27 mouse cellular contexts compared by ENCODE assay signal in genomic region chr13:25609641-25610040, GRCm38 (mm10).
DNase-seq lines count a peak whose midpoint lies in the region; ATAC-seq and TF ChIP-seq lines count a peak whose summit lies in the region.
"Had no signal": no experiment of that assay in that cellular context is flagged by ENCODE, and none has a peak within 500 bp of the region (broad histone marks: within the 10 kb centered on the region; RNA-seq: fewer than 3 reads in every experiment).

No protein-coding gene starts in this region.

- DNase-seq in 3T3-L1 (ENCODE audit: low read depth, low spot score), result peak; percentile 12
- peak; percentile 66 for DNase-seq in embryonic facial prominence, embryonic 14.5 days (ENCODE audit: low spot score)
- peak; percentile 49 for DNase-seq in limb, embryonic 14.5 days (ENCODE audit: low spot score)
- DNase-seq in ovary, postnatal 10 days (ENCODE audit: low spot score), result no peak
- DNase-seq in frontal cortex, postnatal 25 days (ENCODE audit: low spot score in 2 of 2), result no peak
- DNase-seq: adrenal gland, adult 8-10 months; cerebellum, adult 2 months; cerebellum, postnatal 25 days; gastrocnemius, postnatal 25 days; heart, adult 11 months; layer of hippocampus, postnatal 36 days; liver, postnatal 0 days; midbrain, embryonic 14.5 days; right cerebral cortex, adult 18-20 months; spleen, adult 18-20 months; thymus, adult 2 months; thymus, postnatal 36 days had no signal

- no peak overlapping the region for H3K4me3 ChIP-seq in heart, embryonic 15.5 days
- H3K4me3 ChIP-seq in heart, embryonic 11.5 days (ENCODE audit: low read depth, low read length), result no peak overlapping the region
- H3K4me3 ChIP-seq in embryonic facial prominence, embryonic 14.5 days (ENCODE audit: low read depth, low read length), result no peak overlapping the region
- no peak overlapping the region for H3K4me3 ChIP-seq in limb, embryonic 14.5 days (replicated peaks; ENCODE audit: low read length)
- H3K4me3 ChIP-seq: heart, embryonic 10.5 days; hindbrain, embryonic 13.5 days; limb, embryonic 12.5 days; liver, embryonic 12.5 days; neural tube, embryonic 15.5 days had no signal

- TF ChIP-seq POLR2A in limb, embryonic 14.5 days (IDR thresholded peaks at IDR 0.05; ENCODE audit: borderline replicate concordance, extremely low read depth, insufficient read depth, insufficient read length), result no peak

- no peaks in the 10 kb centered on the region for H3K27me3 ChIP-seq in heart, embryonic 15.5 days
- H3K27me3 ChIP-seq in heart, embryonic 11.5 days (ENCODE audit: control insufficient read depth, insufficient read depth, low read length), result no peaks in the 10 kb centered on the region
- H3K27me3 ChIP-seq in embryonic facial prominence, embryonic 14.5 days (replicated peaks; ENCODE audit: control insufficient read depth, insufficient read depth, low read length), result no peaks in the 10 kb centered on the region
- no peaks in the 10 kb centered on the region for H3K27me3 ChIP-seq in limb, embryonic 14.5 days (ENCODE audit: control insufficient read depth, insufficient read depth, low read length)
- H3K27me3 ChIP-seq: hindbrain, embryonic 13.5 days; limb, embryonic 12.5 days; liver, embryonic 12.5 days; neural tube, embryonic 15.5 days had no signal

- H3K4me2 ChIP-seq in heart, embryonic 15.5 days, result no peak overlapping the region
- no peak overlapping the region for H3K4me2 ChIP-seq in heart, embryonic 11.5 days
- no peak overlapping the region for H3K4me2 ChIP-seq in embryonic facial prominence, embryonic 14.5 days (ENCODE audit: low read depth, low read length)
- H3K4me2 ChIP-seq in limb, embryonic 14.5 days (replicated peaks; ENCODE audit: low read depth, low read length, severe bottlenecking), result no peak overlapping the region
- H3K4me2 ChIP-seq: hindbrain, embryonic 13.5 days; limb, embryonic 12.5 days; liver, embryonic 12.5 days; neural tube, embryonic 15.5 days had no signal

- no peak for ATAC-seq in heart, embryonic 15.5 days (replicated peaks; ENCODE audit: insufficient number of reproducible peaks, insufficient read depth, low FRiP score, low read depth)
- ATAC-seq in heart, embryonic 11.5 days (replicated peaks; ENCODE audit: insufficient number of reproducible peaks, low FRiP score, low TSS enrichment), result no peak
- ATAC-seq in embryonic facial prominence, embryonic 14.5 days (ENCODE audit: low read depth), result peak; percentile 47; the same call in 1 of the 2 replicates
- no peak for ATAC-seq in limb, embryonic 14.5 days (ENCODE audit: low FRiP score, low read depth)
- ATAC-seq: forebrain, embryonic 14.5 days; intestine, embryonic 16.5 days; liver, embryonic 12.5 days; liver, postnatal 0 days had no signal

- no peaks in the 10 kb centered on the region for H3K4me1 ChIP-seq in heart, embryonic 15.5 days (replicated peaks)
- no peaks in the 10 kb centered on the region for H3K4me1 ChIP-seq in heart, embryonic 11.5 days (ENCODE audit: control insufficient read depth, insufficient read depth, low read length)
- no peaks in the 10 kb centered on the region for H3K4me1 ChIP-seq in embryonic facial prominence, embryonic 14.5 days (ENCODE audit: control insufficient read depth, insufficient read depth, low read length)
- H3K4me1 ChIP-seq in limb, embryonic 14.5 days (ENCODE audit: control insufficient read depth, insufficient read depth, low read length), result no peaks in the 10 kb centered on the region; the same call in 1 of the 2 replicates
- H3K4me1 ChIP-seq: heart, embryonic 10.5 days; hindbrain, embryonic 13.5 days; liver, embryonic 12.5 days; neural tube, embryonic 15.5 days had no signal

- no peaks in the 10 kb centered on the region for H3K36me3 ChIP-seq in heart, embryonic 15.5 days
- H3K36me3 ChIP-seq in heart, embryonic 11.5 days (ENCODE audit: control insufficient read depth, insufficient read depth, low read length), result no peaks in the 10 kb centered on the region
- no peaks in the 10 kb centered on the region for H3K36me3 ChIP-seq in embryonic facial prominence, embryonic 14.5 days (ENCODE audit: control insufficient read depth, insufficient read depth, low read length)
- no peaks in the 10 kb centered on the region for H3K36me3 ChIP-seq in limb, embryonic 14.5 days (ENCODE audit: control insufficient read depth, insufficient read depth, low read length)
- H3K36me3 ChIP-seq: heart, embryonic 10.5 days; hindbrain, embryonic 13.5 days; limb, embryonic 12.5 days; liver, embryonic 12.5 days; neural tube, embryonic 15.5 days had no signal

- 62% methylated on average over 4 of the region's 4 CpGs for WGBS in heart, embryonic 15.5 days
- 75% methylated on average over 4 of the region's 4 CpGs for WGBS in heart, embryonic 11.5 days (ENCODE audit: insufficient replicate concordance)
- 47% methylated on average over 4 of the region's 4 CpGs for whole genome bisulfite sequencing in embryonic facial prominence, embryonic 14.5 days
- 42% methylated on average over 4 of the region's 4 CpGs for WGBS in limb, embryonic 14.5 days

- no peaks in the 10 kb centered on the region for H3K9me3 ChIP-seq in heart, embryonic 15.5 days (replicated peaks)
- H3K9me3 ChIP-seq in heart, embryonic 11.5 days (replicated peaks; ENCODE audit: control insufficient read depth, low read length), result no peaks in the 10 kb centered on the region
- no peaks in the 10 kb centered on the region for H3K9me3 ChIP-seq in embryonic facial prominence, embryonic 14.5 days (ENCODE audit: control insufficient read depth, low read length)
- no peaks in the 10 kb centered on the region for H3K9me3 ChIP-seq in limb, embryonic 14.5 days (ENCODE audit: control insufficient read depth, low read length)
- H3K9me3 ChIP-seq: heart, embryonic 10.5 days; hindbrain, embryonic 13.5 days; limb, embryonic 12.5 days; liver, embryonic 12.5 days; neural tube, embryonic 15.5 days had no signal

- H3K9ac ChIP-seq in heart, embryonic 15.5 days, result no peak overlapping the region
- H3K9ac ChIP-seq in heart, embryonic 11.5 days (ENCODE audit: low read depth, low read length), result no peak overlapping the region
- no peak overlapping the region for H3K9ac ChIP-seq in embryonic facial prominence, embryonic 14.5 days (ENCODE audit: low read depth, low read length)
- no peak overlapping the region for H3K9ac ChIP-seq in limb, embryonic 14.5 days (ENCODE audit: low read depth, low read length, severe bottlenecking)
- H3K9ac ChIP-seq: hindbrain, embryonic 13.5 days; limb, embryonic 12.5 days; liver, embryonic 12.5 days; liver, postnatal 0 days; neural tube, embryonic 15.5 days had no signal

- 0 out of 2 replicates have a peak overlapping the region, but pooled peaks have one; percentile 9 for H3K27ac ChIP-seq in heart, embryonic 15.5 days
- H3K27ac ChIP-seq in heart, embryonic 11.5 days (ENCODE audit: low read depth, low read length), result no peak overlapping the region
- peak overlapping the region; percentile 36 for H3K27ac ChIP-seq in embryonic facial prominence, embryonic 14.5 days (replicated peaks; ENCODE audit: low read depth, low read length)
- no peak overlapping the region for H3K27ac ChIP-seq in limb, embryonic 14.5 days (replicated peaks; ENCODE audit: low read depth, low read length)
- H3K27ac ChIP-seq: heart, embryonic 10.5 days; hindbrain, embryonic 13.5 days; limb, embryonic 12.5 days; liver, embryonic 12.5 days; macrophage; neural tube, embryonic 15.5 days had no signal

Comparison
In these comparisons a context has a peak if more than half of its experiments do, and no peak if none do; other contexts are left out.
1. H3K27ac ChIP-seq: peak in heart, embryonic 15.5 days (single experiment) and embryonic facial prominence, embryonic 14.5 days (single experiment); none in heart, embryonic 11.5 days (single experiment) and limb, embryonic 14.5 days (single experiment).
2. DNase-seq: peak in 3T3-L1 (single experiment), embryonic facial prominence, embryonic 14.5 days (single experiment) and limb, embryonic 14.5 days (single experiment); none in ovary, postnatal 10 days (single experiment) and frontal cortex, postnatal 25 days (0 of 2).